Mouse (Mus musculus) C3H10T1/2 (cell line): ENCODE results near the gene Zbtb3. TPM values are rescaled to one million over a fixed set of nuclear protein-coding genes. Genes with fewer than 3 reads are reported as not detected.

Source experiments
- polyA plus RNA-seq, 2 experiments: library from polyadenylated mRNA; unstranded; fragments of >200 nt; fragmentation: generic; extraction: Trizol; gene quantifications; one replicate each; pipeline ENCODE4 v1.2.1; 2012; ENCODE audit warnings: missing spikeins in 2 of 2

The Zbtb3 gene
- polyA plus RNA-seq: 1 to 10 TPM; 2.6 to 5.2 TPM

DNA sequence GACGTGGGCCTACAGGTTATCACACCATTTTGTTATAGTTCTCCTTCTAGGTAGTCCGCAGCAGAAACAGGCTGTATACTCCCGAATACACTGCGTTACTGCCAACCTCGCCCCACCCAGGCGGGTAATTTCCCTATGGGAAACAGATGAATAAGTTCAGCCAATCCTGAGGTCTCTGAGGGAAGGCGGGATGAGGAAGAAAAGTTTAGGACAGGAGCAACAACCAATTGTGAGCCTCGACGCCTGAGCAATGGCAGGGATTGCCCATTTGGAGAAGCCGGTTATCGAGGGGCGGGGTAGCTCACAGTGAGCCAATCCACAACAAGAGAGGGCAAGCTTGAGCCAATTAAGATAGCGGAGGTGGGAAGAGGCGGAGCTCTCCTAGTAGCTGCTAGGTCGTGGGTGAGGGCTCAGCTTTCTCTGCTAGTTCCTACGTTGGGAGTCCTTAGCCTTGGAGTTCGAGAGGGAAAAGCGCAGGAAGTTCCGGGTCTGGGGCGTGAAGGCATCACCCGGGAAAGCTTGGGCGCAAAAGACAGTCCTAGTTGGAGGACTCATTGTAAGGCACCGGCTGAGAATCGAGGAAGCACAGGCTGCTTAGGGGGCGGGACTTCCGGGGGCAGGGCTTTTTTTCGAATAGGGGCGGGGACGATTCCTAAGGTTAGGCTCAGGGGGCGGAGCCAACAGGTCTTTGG, at the start of gene Zbtb3:
Gene Zbtb3 (plus strand): TSS at position 426 of the 692 bp plus-strand sequence.

DNA sequence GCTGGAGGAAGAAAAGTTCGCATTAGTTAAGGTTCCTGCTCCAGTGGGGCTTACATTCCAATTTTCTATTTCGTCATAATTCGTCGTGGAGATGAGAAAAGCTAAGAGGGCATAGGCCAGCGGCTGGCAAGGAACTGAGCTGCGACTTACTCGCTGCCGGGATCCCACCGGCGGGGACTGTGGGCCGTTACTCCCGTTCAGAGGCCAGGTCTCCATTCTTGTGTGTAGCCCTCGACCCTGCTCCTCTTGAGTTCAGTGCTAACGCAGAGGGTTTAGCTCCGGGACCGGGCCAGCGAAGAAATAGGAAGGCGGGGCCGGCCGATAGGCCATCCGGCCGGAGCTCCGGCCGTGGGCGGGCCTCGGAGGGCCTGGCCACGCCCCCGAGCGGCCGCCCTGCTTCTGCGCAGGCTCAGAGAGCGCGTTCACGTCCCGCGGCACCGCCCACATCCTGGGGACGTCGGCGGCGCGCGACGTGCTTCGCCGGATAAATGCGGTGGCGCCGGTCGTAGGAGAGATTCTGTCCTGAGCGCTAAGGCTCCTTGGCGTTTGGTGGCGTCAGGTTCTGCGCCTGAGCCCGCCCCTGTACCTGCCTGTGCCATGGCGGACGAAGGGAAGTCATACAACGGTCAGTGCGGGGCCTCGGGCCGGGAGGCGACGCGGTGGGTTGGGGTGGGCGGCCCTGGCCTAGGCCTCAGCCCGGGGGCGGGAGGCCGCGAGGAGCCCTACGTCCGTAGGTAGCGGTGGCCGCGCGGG, 45.5 kb upstream of the Zbtb3 start, which contains the start of gene Nxf1:
Gene Nxf1 (plus strand): TSS at position 439 of the 753 bp plus-strand sequence.

DNA sequence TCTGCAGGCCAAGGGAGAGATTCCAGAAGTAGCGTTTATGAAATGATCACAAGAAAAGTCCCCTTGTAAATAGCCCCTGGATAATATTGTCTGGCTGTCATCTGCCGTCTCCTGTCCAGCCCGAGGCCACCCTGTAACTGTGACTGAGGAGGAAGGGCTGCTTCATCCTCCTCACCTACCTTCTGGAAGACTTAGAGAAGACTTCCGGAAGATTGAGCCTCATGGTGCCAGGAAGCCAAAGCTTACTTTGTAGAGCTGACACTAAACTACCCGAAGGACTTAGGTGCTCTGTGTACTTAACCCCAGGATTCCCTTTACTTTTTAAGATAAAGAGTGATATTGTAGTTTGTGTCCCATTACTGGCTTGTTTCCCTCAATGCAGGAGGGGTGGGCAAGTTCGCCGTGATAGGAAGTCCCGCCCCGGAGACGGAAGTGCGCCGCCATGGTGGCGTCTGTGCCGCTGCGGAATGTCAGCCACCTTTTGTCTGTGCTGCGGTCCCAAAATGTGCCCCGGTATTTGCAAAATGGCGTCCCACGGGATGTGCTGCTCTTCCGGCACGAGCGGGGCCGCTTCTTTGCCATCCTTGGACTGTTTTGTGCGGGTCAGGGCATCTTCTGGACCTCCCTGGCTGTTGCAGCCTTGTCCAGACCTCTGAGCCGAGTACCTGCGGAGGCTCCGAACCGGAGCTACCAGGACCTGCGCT, 31.6 kb upstream of the Zbtb3 start, which contains the start of gene Tmem223:
Gene Tmem223 (plus strand): TSS at position 430 of the 704 bp plus-strand sequence.

DNA sequence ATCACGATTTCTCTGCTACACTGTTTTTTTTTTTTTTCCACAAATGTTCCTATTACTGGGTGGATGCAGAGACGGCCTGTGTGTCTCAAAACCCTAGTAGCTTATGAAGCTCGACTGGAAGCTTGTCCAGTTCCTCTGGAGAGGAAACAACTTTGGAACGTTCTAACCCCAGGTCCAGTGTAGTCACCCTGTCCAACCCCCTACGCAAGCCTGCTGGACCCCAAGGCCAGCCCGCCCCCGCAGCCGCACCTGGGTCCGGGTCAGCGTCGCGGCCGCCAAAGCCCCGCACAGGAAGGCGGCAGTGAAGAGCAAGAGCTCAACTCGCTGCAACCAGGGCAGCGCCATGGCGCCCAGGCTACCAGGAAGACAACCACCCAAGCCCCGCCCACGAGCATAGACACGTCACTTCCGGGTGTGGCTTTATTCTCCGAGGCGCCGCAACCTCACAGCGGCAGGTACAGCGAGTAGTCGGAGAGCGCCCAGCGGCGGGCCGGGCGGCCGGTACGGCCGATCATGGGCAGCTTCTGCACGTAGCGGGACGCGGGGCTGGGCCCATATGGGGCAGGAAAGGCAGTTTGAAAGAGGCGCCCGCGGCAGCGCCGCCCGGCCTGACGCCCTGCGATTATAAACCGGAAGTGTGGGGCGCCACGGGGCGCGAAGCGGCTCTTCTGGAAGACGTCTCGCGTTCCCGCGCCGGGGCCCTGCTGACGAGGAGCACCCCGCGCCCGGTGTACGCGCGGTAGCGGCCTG, 28.1 kb upstream of the Zbtb3 start, which contains the start of gene Tmem179b:
Gene Tmem179b (minus strand): TSS at position 382 of the 750 bp plus-strand sequence.

DNA sequence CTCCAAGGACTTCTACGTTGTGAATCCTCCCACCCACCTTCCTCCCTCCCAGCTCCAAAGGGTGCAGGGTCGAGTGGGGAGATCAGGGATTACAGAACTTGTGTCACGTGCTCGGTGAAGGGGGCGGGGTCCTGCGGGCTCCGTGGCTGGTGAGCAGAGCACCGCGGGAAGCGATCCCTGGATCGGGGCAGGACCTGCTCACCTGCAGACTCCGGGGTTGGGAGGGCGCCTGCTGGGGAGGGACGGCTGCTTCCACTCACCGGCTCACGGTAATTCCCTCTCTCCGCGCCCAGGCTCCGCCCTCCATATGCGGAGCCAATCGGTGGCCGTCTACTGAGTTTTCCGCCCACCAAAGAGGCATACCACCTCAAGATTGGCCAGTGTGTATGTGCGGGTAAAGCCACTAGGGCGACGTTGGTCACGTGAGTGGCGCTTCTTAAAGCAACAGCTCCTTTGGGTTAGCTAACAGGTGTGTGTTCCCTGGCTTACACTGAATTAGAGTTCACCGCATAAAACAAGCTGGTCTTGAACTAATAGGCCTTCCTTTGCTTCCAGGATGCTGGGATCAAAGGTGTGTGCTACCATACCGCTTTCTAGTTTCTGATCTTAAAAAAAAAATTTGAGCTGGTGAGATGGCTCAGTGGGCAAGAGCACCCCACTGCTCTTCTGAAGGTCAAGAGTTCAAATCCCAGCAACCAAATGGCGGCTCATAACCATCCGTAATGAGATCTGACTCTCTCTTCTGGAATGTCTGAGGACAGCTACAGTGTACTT, 16.2 kb upstream of the Zbtb3 start, which contains the start of gene Taf6l:
Gene Taf6l (minus strand): TSS at position 410 of the 774 bp plus-strand sequence.

DNA sequence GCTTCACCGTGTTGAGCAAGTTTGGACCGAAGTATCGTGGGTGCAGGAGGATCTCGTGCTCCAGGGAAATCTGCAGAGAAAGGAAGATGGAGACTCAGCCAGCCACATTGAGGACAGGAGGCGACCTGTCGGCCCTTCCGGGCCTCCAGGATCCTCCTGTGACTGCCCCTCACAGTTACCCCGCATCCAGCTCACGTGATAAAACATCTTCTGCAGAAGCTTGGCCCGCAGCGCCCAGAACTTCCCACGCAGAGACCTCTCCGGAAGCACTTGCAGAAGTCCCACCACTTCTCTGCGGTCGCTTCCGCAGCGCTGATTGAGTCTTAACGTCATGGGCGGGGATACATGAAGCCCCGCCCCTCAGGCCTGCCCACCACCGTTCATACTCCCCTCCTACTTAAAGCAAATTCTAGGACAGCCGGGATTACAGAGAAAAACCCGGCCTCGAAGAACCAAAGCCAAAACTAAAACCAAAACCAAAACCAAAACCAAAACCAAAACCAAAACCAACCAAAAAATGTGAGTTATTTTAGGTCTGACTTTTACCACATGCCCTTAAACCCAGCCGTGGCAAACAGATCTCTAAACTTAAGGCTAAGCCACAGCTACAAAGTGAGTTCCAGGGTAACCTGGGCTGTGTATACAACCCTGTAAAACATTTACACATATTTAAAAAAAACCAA, 4.0 kb upstream of the Zbtb3 start, which contains the start of gene Polr2g:
Gene Polr2g (minus strand): TSS at position 314 of the 683 bp plus-strand sequence.

DNA sequence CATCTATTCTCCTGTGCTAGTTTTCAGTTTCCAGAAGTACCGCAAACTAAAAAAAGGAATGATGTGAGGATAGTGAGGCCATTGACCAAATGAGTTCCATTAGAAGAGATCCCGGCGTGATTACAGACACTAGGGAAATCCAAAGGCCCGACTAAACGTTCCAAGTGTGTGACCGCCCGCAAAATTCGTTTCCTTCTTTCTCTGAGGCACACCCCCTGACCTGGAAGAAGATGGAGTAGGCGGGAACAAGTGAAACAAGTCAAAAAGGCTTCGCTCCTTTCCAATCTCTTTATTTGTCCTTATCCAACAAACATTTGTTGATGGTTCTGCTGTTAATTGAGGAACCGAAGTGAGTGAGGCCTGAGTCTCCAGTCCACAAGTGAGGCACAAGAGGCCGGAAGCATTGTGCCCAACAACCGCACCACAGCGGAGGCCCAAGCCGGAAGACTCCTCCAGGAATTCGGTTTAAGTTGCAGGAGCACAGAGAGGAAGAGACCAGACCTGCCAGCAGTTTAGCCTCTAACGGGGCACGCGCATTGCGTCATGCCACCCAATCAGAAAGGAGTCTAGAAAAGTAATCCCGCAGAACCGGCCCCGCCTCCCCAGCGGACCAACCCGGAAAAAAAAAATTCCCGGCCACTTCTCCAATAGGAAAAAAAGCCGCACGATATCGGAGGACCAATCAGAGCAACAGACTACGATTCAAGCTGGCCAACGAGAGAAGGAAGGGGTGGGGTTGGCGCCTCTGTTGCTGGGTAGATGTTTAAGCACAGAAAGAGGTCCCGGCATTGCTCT, 16.6 kb downstream of the Zbtb3 start, which contains the start of gene Ttc9c:
Gene Ttc9c (minus strand): TSS at position 533 of the 795 bp plus-strand sequence.

DNA sequence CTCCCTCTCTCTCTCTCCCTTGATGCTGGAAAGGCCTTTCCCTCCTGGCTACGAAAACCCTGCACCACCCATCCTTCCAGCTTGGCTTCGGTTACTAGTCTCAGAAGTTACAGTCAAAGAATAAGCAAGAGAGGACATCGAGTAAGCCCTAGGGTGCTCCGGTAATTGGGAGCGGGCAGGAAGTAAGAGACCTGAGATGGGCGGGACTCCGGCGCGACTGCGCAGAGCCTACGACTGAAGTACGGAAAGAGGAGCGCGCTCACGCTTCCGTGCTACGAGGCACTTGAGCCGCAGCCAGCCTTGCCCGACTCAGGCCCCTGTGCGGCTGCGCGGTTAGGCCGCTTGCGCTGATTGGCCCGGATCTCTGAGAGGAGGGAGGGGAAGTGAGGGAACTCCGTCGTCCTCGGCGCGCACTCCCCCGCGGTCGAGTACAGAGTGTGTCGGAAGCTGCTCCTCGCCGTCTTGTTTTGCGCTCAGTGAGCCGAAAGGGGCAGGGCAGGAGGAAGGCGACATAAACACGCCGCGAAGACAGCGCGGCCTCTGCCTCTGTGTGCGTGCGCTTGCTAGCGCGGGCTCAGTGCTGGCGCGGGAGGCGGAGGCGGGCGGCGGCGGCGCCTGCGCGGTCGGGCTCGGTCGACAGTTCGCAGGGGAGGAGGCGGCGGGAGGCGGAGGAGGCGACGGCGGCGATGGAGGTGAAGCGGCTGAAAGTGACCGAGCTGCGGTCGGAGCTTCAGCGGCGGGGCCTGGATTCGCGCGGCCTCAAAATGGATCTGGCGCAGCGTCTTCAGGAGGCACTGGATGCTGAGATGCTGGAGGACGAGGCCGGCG, 17.5 kb downstream of the Zbtb3 start, which contains the start of gene Hnrnpul2:
Gene Hnrnpul2 (plus strand): TSS at position 415 of the 828 bp plus-strand sequence.

DNA sequence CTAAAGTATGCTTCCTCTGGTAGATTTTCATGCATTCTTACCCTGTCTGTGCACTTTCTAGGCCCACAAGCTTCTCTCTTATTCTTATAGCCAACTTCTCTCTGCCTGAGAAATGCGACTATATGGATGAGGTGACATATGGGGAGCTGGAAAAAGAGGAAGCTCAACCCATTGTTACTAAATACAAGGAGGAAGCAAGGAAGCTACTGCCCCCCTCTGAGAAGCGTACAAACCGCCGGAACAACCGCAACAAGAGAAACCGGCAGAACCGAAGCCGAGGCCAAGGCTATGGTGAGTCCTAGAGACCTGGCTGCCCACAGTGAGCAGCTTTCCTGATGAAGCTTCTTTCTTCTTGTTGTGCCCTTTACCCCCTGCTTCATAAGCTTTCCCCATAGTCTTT, 27.3 kb downstream of the Zbtb3 start, which contains the start of gene AC129217.1:
Gene AC129217.1 (plus strand): TSS at position 114 of the 400 bp plus-strand sequence.

DNA sequence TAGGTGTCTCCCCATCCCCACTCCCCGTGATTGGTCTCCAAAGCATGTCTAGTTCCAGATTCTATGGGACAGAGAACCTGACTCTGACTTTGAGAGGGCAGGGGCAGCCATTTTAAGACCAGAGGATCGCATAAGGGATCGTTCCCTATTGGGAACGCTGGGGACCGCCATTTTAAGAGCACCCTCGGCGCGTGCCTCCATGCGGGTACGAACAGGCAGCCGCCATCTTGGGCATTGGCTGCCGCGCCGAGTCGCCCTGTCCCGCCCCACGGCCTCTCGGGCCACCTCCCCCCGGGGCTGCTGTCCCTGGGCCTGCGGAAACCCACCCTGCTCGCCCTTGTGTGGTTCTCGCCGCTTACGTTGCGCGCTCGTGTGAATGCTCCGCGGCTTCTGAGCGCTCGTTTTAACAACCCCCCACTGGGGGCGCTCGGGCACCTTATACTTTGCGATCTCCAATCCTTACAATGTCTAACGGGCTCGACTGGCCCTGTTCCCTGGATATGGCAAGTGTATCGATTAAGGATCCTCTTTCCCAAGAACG, 35.0 kb downstream of the Zbtb3 start, which contains the start of gene Bscl2:
Gene Bscl2 (plus strand): TSS at position 217 of the 541 bp plus-strand sequence.

DNA sequence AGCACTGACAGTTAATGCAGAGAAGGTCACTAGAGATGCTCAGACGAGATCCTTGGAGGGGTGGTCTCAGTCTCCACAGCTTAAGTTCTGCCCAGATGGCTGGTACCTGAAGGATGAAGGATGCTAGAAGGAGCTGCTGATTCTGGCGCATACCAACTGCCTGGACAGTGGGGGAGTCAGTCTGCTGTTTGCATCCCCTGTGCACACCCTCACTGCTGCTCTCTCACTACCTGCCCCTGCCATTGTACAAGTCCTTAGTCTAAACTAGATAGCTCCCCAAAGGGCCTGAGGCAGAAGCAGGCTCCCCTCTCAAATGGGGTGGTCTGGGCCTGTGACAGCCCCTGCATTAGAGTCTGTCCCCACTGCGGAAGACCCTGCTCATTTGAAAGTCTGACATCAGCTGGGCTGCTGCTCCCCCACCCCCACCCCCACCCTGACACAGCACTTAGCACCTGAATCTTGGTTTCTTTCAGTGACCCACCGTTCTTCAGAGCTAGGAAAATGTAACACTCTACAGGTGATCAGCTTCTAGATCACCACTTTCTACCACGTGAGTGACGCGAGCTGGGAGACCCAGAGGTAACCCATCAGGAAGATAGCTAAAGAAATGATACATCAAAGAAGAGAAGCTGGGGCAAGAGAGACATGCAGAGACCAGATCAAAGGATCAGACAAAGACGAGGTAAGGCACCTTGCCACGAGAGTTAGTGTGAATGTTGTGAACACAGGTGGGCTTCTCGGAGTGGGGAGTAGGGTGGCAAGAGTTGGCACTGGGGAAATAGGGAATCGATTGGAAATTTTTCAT, 37.0 kb downstream of the Zbtb3 start, which contains the start of gene Gng3:
Gene Gng3 (minus strand): TSS at position 92 of the 805 bp plus-strand sequence.

DNA sequence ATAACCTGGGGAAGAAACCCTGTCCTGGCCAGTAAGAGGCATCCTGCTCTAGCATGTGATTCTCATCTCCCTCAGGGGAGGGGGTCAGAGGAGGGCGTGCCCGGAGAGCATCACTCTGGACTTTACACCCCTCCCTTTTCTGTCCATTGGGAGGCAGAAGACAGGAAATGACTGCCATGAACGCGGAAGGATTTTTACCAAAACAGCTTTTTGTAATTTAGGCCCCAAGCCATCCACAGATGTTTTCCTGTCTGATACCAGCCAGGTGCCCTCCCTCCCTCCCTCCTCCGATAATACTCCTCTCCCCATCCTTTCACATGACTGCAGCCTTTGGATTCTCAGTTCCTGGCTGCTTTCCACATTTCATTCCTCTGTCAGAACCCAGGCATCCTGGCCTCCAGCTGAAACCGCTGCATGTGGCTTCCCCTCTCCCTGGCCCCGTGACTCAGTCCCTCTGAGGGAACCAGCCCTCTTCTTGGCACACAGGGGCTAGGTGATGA, 48.1 kb downstream of the Zbtb3 start, which contains the start of gene Lrrn4cl:
Gene Lrrn4cl (plus strand): TSS at position 367 of the 500 bp plus-strand sequence.

